Mouse (Mus musculus): ENCODE results near the gene Rab4a. TPM values are rescaled to one million over a fixed set of nuclear protein-coding genes. Genes with fewer than 3 reads are reported as not detected.

Gene Rab4a
- total RNA-seq, 1 experiment from 2014 or later, result 23.6 TPM

DNA sequence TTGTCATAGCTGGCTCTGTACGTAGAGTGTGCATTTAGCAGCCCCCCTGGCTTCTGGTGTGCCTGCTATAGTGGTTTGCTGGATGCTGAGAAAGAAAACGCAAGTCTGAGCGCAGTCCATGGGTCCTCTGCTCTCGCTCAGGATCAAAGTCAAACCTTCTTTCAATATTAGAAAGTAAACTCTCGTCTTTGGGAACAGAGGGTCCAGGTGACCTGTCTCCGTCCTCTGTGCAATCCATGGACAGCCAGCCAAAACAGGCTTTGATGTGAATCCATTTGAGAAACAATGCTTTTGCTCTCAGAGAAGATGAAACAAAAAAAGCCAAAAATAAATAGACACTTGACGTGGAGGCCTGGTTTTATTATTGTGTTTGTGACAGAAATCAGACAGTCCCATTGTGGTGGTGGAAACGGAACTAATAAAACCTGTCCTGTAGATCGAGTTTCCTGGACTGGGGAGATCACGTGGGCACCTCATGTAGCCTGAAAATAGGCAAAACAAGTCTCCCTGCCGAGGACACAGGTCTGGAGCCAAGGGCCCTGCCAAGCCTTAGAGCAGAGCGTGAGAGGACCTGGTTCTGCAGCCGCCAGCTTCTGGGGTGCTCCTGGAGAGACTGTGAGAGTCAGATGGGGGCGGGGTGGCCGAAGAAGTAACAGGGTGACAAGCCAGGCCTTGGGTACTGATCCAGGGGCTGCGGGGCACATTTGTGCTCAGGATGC, 7.5 kb downstream of the Rab4a start:
- no peak for DNase-seq

DNA sequence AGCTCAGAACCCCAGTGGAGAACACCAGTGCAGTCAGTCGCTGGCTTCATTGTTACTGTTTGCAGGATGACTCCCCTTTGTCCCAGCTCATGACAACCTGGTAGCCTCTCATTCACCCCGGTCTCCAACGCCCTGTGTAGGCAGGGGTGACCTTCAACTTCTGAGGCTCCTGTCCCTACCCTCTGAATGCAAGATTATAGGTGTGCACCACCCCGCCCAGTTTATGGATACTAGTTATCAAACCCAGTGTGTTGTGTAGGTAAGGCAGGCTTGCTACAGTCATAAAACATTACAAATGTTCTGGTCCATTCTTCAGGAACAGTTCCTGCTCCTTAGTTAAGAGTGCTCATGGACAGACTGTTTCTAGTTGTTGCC, 8.1 kb downstream of the Rab4a start:
- DNase-seq, result no peak

DNA sequence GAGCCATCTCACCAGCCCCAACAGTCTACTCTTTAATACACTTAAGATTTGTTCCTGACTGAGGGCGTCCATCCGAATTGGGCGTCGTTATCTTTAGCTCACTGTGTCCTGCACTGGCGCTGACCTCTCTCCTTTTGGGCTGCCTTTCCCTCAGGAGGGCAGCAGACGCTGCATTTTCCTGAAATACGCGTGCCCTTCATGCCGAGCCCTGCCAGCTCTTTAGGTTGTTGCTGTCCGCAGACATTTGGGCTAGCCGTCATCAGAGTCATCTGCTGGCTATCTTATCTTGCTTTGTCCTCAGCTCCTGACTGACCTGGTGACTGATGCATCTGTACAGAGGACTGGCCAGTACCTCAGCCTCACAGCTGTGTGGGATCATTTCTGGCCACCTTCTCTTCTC, 9.5 kb downstream of the Rab4a start:
- no peak for DNase-seq

DNA sequence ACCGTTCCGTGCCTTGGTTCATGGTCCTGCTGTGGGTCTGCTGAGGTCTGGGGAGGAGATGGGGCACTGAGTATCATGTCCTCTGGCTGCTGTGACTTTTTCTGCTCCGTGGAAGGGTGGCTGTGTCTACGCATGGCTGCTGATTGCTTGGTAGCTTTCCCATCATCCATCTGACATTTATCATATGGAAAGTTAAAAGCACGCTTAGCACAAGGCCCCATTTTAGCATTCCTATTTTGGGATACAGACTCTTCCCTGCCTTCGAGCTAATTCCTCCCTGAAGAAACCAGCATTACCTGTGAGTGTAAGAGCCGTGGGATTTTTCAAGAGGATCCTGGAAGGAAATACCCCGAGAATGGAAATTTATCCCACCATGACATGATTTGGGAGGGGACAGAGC, 11.2 kb downstream of the Rab4a start:
- no peak for DNase-seq

DNA sequence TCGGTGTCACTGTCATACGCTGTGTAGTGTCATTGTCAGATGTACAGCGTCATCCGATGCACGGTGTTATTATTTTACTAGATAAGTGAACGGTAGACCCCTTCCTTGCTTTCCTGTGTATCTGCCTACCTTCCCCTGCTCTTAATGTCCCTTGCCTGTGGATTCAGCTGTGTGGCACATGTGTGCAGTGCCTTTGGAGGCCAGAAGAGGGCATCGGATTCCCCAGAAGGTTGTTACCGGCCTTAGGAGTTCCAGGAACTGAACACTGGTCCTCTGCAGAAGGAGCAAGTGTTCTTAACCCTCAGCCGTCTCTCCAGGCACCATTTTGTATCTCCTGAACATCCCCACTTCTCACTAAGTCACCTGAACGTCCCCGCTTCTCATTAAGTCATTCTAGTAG, 12.0 kb downstream of the Rab4a start:
- DNase-seq, result no peak

DNA sequence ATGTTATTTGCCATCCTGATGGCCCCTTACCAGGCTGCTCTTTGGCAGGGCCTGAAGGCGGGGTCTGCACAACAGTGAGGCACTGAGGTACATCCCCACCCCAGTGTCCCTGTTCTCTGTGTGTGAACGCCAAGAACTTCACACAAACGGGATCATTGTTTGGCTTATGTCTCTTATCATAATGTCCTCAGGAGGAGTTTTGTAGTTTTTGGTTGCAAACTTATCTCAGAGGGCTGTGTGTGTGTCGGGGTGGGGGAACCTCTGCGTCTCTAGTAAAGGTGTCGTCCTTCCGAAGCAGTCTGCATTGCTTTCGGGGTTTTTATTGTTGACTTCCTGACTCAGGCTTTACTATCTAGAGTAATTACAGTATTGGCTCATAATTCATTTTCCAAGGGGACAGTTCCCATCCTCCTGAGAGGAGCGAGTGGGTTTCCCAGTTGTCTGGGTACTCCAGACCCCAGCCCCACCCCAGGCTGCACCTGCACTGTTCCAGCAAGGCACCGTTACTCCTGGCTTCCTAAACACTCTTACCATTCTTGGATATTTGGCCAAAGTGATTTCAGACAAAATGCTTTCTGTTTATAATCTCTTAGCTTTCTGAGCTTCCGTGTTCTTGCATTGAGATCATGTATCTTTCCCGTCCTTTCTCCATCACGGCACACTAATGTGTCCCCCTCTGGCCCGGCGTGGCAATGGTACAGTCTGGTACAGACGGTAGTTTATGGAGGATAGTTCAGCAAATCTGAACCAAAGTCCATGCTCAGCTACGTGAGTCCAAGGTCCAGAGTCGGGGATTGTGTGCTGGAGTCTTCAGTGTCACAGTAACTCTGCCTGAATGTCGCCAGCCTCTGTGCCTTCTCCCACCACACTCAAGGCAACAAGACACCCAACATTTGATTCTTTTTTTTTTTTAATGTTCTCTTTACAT, 14.2 kb downstream of the Rab4a start:
- DNase-seq, result no peak

DNA sequence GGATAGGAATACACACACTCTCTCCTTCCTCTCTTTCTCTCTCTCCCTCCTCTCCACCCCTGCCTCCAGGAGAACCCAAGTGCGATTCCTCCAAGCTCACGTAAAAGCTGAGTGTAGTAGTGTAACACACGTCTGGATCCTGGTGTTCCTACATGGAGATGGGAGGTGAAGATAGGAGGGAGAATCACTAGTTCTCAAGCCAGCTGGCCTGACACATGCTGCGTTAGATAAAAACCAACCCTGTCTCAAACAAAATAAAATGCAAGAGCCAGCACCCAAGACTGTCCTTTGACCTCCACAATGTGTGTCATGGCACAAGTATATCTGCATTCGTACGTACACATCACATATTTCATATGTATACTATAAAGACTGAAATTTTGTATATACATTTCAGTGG, 15.0 kb downstream of the Rab4a start:
- no peak for DNase-seq

DNA sequence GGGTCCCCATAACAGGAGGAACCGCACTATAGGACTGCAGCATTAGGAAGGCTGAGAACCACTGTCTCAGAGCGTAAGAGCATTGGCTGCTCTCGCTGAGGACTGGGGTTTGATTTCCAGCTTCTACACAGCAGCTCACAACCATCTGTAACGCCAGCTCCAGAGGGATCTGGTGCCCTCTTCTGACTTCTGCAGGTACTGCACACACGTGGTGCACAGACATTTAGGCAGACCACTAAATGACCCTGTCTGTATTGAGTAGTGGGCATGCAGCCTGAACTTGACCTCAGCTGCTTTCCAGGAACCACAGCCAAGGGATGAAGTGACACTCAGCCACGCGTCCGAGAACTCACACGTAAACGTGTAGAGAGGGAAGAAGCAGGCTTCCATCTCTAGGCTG, 17.3 kb downstream of the Rab4a start:
- DNase-seq, result no peak

DNA sequence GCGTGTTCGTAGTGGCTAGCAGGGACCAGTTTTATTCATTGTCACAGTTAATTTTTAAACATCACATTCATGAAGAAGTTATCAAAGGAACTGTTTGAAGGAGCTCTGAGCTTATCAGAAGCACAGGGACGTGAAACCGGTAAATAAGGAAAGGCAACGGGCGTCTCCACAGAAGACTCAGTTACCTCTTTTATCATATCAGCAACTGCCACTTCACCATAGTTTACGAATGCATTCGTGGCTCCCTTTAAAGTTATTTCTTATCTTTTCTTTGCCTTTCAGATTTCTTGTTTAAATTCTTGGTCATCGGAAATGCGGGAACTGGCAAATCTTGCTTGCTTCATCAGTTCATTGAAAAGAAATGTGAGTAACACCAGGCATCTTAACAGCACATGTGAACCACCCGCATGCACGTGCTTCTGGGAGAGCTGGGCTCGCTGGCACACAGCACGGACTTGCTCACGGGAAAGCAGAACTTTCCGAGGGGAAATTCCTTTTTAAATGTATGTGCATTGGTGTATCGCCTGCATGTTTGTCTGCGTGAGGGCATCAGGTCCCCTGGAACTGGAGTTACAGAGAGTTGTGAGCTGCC, 17.8 kb downstream of the Rab4a start:
- DNase-seq, result no peak

DNA sequence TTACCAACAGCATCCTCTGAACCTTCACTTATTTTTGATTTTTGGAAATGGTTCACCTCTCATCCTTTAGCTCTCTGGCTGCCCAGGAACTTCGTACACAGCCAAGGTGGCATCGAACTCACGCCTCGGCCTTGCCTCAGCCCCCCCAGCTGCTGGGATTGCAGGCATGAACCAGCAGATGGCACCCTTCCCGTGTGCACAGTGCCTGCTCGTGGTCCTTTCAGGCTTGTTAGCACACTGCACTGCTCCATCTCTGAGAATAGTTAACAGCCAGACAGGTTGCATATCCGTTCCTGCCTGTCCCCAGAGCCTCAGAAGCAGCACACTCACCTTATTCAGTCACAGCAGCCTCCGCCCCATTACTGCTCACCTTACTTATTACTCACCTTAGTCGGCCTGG, 20.2 kb downstream of the Rab4a start:
- DNase-seq, result no peak

DNA sequence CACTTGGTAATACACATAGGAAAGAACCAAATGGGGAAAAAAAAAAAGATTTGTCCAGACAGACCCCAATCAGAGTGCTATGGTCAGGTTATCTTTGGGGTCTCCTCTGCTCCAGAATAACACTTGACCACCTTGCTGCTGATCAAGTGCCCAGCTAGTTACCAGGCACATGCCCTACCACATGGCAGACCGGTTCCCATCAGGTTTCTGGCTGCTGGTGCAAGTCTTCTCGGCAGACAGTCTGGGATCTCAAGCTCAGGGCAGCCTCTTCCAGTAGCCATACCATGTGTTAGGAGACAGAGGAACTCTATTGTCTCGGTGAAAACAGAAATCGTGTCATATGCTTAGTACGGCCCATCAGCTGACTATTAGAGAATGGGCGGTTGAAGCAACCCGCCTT, 21.0 kb downstream of the Rab4a start:
- no peak for DNase-seq

DNA sequence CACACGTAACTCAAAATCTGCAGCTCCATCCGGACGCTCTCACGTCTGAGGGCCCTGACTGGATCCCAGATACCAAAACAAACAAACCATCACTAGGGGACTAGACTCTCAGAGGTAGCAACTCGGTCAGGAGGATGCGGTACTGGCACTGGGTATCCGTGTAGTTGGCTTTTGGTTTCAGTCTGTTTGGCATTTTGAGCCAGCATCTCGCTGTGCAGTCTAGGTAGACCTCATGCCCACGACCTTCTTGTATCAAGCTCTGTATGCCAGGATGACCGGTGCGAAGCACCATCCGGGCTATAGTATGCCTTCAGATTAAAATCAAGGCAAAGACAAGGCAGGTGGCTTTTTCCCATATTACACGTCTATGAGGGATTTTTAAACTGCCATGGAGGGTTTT, 21.7 kb downstream of the Rab4a start:
- DNase-seq, result no peak

DNA sequence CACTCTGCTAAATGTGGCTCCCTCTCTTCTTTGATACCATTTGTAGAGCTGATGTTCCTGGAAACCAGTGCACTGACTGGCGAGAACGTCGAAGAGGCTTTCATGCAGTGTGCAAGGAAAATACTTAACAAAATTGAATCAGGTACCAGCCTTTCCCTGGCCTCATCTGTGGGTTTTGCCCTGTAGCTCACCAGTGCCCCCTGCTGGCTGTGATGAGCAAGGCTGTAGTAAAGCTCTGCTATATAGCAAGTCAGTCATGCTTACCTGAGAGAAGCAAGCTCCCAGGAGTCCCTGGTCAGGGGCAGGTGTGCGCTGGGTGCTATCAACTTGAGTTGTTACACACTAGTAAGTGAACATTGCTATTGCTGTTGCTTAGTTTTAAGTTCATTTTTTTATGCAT, 27.0 kb downstream of the Rab4a start:
- peak; percentile 76 for DNase-seq

DNA sequence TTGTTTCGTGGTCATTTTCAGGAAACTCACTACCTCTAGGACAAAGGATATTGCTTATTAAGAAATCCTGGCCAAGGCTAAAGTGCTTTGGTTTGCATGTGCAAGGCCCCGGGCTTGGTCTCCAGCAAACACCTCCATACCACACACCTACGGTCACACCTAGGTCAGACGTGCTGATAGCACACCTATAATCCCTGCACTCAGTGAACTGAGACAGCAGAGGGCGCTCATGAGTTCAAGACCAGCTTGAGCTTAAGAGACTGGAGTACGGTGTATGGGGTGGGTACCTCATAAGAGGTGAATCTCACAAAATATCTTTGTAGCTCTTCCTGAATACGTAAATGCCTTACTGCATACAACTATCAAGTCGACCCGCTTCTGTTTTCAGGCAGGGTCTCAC, 29.7 kb downstream of the Rab4a start:
- DNase-seq, result peak; percentile 62

DNA sequence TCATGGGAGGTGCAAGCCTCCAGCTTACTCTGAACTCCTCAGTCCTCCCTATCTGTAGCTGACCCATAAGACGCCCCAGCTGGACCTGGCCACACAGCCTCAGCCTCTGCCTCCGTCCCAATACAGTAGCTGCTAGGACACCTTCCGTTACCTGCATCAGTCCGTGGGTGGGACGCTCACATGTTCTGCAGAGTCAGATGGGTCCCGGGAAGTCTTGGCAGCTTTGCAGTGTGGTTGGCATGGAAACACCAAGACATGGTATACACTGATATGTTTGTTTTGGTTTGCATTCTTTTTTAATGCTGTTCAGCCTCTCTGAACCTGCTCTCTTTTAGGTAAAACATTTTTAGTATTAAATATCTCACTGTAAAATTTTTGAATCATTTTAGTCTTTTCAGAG, 30.6 kb downstream of the Rab4a start:
- DNase-seq, result no peak

DNA sequence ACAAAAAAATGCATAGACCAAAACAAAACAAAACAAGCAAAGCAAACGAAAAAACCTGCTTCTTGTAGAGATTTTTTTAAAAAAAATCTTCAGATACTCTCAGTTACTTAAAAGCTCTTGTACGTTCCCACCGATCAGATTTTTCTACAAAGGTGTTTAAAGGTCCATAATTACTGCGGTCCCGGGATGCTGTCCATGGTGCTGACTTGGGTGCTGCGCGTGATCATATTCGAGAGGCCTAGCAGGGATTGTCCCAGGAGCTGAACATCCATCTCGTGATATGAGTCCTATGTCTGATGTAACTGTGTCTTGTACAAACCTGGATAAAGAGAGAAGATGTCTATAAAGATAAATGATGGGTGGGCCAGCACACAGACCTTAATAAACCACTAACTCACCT, 32.7 kb downstream of the Rab4a start:
- no peak for DNase-seq

DNA sequence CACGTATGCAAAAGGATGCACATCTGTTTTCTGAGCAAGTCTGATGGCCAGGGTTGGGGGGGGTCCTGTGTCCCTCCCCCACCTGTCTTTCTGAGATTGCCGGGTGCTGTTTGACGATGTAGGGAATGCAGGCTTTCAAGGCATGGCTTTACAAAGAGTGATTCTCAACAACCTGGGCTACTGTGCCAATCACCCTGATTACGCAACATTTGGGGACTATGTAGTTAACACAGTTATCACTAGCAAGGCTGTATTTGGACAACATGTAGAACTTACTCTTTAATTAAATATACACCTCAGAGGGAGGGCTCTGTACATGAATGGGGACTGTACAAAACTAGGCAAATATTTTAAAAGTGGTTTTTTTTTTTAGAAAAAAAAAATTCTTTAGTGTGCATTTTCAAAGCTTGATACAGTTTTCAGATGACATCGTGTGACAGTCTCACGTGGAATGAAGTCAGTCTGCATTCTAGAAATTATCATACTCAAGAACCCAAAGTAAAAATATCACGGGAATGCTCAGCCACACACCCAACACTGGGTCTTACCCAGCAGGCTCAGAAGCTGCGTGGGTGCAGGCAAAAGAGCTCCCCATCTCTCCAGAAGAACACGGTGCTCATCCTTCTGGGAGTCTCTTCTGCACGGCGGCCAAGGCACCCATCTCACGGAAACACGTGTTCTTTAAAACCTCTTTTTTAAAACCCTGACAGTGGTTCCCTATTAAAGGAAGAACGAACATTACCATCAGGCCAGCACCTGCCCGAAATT, 35.0 kb downstream of the Rab4a start:
- DNase-seq, result no peak

DNA sequence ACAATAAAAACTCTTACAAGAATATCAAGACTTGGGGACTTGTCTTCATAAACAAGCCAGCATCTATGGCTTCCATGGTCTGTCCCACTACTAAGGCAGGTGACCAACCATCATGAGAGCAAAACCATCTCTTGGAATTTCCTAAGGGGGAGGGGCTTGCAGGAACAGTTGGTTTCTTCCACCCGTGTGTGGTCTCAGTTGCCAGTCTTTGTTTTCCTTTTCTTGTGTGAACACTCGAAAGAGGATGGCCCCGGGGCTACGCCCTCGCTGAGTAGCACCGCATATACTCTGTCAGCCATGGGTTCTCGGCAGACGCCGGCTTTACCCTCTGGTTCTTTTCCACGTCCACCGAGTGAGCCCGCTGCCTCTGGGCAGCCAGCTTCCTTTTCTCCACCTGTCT, 36.3 kb downstream of the Rab4a start:
- no peak for DNase-seq

DNA sequence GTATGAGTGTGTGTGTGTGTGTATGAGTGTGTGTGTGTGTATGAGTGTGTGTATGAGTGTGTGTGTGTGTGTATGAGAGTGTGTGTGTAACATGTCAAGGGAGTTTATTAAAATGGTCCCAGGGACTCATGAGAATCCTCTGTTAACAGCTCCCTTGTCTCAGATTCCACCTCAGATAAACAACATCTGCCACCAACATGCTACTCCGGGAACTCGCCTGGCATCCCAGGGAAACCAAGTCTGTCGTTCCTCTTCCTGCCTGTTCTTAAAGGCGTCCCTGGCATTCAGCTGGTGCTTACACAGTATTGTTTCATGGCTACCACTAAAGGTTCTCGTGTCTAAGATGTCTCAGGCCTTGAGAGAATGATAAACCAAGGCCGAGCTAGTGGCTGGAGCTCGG, 38.6 kb downstream of the Rab4a start:
- no peak for DNase-seq

DNA sequence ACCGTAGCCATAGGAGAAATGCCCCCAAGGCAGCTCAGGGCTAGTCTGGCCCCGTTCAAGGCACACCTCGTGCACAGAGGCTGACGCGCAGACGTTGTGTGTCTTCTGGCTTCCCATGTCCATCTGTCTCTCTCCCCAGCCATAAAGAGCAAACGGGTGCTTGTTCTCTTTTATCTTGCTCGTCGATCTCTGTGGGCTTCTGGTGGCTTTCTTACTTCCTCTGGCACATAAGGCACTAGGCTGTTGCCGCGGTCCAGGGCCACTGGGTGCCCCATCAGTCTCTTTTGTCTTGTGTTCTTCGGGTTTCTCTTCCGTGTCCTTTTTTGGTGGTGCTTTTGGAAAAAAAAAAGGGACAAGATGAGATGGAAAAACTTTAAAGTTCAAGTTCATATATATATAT, 39.3 kb downstream of the Rab4a start:
- DNase-seq, result no peak

DNA sequence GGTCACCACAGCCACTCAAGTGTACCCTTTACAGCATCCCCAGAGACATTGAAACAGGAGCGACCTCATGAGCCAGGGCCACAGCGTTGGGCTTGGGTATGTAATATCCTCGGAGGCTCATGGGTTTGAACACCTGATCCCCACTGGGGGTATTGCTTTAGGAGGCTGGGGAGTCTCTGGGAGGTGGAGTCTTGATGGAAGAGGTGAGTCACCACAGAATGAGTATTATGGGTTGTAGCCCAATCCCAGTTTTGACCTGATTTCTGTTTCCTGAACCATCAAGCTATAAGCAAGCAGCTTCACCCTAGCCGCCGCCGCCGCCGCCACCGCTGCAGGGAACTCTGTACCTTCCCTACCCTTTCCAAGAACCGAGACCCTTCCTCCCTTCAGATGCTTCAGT, 40.2 kb downstream of the Rab4a start:
- DNase-seq, result no peak

DNA sequence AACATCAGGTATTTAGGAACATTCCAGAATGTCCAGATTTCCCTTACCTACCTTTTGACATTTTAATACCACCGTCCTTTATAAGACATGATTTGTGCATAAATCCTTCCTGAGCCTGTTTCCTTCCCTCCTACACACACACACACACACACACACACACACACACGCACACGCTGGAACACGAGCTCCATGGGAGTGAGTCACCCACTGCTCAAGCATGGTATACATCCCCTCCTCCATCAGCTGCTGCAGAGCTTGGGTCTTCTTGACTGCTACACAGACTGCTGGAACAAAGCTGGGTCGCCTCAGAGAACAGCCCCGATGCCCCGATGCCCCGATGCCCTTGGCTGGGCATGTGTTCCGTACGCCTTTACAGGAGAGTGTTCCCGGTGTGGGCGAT, 40.7 kb downstream of the Rab4a start:
- DNase-seq, result no peak

DNA sequence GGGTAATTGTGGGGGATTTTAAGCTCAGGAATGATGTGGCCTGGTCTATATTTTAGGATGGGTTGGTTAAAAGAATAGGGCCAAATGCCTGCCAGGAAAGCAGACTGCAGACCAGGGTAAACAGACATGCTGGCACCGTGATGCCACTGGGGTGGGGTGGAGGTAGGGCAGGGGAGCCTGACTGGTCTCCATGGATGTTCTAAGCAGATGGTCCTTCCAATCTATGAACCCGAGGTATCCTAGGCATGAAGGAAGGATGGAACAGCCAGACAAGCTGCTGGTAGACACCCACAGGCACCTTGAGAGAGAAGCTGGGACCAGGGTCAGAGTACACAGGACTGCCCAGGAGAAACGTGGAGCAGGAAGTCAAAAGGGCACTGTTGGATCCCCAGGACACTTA, 41.8 kb downstream of the Rab4a start:
- no peak for DNase-seq
